Mouse (Mus musculus): ENCODE measurements around the gene Hoxc8.
A peak's percentile ranks its signal among the peaks of the same experiment; 100 is the strongest.

Hoxc8 gene

GRCm38 (mm10) chr15:103032646-103033575 is 42.5 kb downstream of the Hoxc8 start:
- peak; percentile 75 for DNase-seq (ENCODE audit: extremely low spot score, low spot score)

DNA sequence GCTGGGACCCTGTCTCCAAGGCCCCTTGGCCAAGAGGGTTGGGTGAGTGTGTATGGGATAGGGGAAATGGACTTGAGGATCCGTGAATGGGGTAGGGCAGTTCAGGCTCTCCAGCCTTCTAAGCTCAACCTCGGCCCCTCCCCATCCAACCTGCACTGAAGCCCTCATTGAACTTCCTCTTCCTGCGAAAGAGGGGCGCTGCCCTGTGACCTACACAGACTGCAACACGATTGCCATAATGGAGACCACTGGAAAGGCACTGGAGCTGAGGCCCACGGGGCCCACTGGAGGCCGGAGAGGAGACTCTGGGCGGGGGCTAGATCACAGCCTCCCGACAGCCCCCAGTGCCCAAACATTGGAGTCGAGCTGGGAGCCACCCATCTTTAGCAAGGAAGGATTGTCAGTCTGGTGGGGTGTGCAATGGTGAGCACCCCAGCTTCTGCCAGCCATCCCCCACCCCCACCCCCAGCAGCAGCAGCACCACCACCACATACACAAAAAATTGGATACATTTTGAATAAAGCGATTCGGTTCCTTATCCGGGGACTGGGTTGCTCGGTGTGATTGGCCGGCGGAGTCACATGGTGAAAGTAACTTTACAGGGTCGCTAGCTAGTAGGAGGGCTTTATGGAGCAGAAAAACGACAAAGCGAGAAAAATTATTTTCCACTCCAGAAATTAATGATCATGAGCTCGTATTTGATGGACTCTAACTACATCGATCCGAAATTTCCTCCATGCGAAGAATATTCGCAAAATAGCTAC is 43.8 kb downstream of the Hoxc8 start:
- DNase-seq (ENCODE audit: extremely low spot score, low spot score): peak; percentile 60

DNA sequence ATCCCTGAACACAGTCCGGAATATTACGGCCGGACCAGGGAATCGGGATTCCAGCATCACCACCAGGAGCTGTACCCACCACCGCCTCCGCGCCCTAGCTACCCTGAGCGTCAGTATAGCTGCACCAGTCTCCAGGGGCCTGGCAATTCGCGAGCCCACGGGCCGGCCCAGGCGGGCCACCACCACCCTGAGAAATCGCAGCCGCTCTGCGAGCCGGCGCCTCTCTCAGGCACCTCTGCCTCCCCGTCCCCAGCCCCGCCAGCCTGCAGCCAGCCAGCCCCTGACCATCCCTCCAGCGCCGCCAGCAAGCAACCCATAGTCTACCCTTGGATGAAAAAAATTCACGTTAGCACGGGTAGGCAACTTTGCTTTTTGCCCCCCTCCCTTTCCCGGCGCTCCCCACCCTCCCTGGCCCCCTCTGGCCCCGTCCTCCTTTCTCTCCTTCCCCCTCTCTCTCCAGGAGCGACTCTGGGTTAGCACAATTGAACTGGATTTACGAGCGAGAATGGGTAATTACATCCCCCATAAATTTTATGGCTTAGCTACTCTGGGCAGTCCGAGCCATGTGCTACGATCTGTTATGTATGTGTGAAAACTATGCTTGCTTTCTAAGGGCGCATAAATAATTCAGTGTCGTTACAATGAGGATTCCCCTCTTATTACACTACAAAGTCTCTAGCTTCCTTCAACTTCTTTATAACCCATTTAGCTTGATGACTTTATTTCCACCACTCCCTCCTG is 44.6 kb downstream of the Hoxc8 start:
- DNase-seq (ENCODE audit: extremely low spot score, low spot score): peak; percentile 77

- peak; percentile 66 for DNase-seq (ENCODE audit: extremely low spot score, low spot score)
Measured at GRCm38 (mm10) chr15:103035548-103035881, 45.1 kb downstream of the Hoxc8 start.

GRCm38 (mm10) chr15:103037579-103037978 is 47.2 kb downstream of the Hoxc8 start:
- DNase-seq (ENCODE audit: extremely low spot score, low spot score): no peak

GRCm38 (mm10) chr15:103038701-103039480 is 48.5 kb downstream of the Hoxc8 start:
- peak; percentile 70 for DNase-seq (ENCODE audit: extremely low spot score, low spot score)

DNA sequence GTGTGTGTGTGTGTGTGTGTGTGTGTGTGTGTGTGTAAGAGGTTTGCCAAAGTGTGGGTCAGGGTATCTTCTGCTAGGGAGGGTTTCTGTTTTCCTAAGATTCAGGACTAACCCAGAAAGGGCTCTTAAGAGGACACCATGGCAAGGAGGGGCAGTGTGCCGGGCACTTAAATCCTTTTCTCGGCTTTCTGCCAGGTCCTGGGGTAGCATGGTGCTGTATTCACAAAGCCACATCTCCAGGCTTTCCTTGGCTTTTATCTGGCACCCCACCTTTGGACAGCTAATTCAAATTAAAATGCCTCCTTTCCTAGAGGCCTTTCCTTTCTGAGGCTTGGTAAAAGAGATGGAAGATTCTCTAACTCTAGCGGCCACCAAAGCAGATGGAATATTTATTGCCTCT is 49.2 kb downstream of the Hoxc8 start:
- peak; percentile 54 for DNase-seq (ENCODE audit: extremely low spot score, low spot score)

DNA sequence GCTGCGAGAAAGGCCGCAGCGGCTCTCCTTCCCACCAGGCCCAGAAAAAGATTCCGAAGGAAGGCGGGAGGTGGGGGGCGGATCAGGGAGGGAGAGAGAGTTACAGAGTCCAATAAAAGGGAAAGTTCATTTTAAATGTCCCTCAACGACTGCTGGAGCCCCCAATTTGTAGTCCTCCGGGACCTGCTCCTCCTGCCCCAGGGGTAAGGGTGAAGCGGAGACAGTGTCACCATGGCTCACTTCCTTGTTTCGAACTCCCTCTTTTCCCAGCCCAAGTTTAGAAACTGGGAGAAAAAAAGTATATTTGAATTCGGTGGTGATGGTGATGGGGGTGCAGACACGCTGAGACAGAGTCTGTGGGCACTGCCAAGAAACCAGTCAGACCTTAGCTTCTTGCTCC is 50.2 kb downstream of the Hoxc8 start:
- DNase-seq (ENCODE audit: extremely low spot score, low spot score): no peak

GRCm38 (mm10) chr15:103041613-103042012 is 51.2 kb downstream of the Hoxc8 start:
- DNase-seq (ENCODE audit: extremely low spot score, low spot score): no peak

GRCm38 (mm10) chr15:103042209-103042608 is 51.8 kb downstream of the Hoxc8 start:
- no peak for DNase-seq (ENCODE audit: extremely low spot score, low spot score)

Measured in neural tube, embryonic 10.5 days (tissue).